Mouse (Mus musculus) gastrocnemius, adult 2 months (tissue): ENCODE data around the gene Lef1. TPM values are rescaled to one million over a fixed set of nuclear protein-coding genes. Genes with fewer than 3 reads are reported as not detected.

ENCODE experiments used
- DNase-seq: peaks from one replicate; pipeline ENCODE4 v3.0.0; 2022
- H3K27ac ChIP-seq: fragments of 200-600 bp; 2 replicates; pipeline ENCODE4 v1.8.1; 2022; ENCODE audit warnings: mild to moderate bottlenecking
- H3K4me3 ChIP-seq: fragments of 200-600 bp; 2 replicates; pipeline ENCODE4 v1.8.1; 2022; ENCODE audit warnings: mild to moderate bottlenecking, moderate library complexity
- CTCF ChIP-seq: fragments of 200-600 bp; IDR thresholded peaks from 2 replicates; pipeline ENCODE4 v1.8.1; 2022; ENCODE audit warnings: antibody characterized with exemption, mild to moderate bottlenecking, moderate library complexity
- intact Hi-C: fragments of 180-260 bp; cut with DNase I; formaldehyde crosslinking; loops from one replicate; pipeline ENCODE4 v1.15.1; 2025
- total RNA-seq, 2 experiments: library from RNA; stranded (reverse); gene quantifications; 2 replicates each; pipeline ENCODE4 v1.2.3; 2021

The Lef1 gene
- total RNA-seq, 2 experiments from 2014 or later = 0.08 TPM; not detected in 1

DNA sequence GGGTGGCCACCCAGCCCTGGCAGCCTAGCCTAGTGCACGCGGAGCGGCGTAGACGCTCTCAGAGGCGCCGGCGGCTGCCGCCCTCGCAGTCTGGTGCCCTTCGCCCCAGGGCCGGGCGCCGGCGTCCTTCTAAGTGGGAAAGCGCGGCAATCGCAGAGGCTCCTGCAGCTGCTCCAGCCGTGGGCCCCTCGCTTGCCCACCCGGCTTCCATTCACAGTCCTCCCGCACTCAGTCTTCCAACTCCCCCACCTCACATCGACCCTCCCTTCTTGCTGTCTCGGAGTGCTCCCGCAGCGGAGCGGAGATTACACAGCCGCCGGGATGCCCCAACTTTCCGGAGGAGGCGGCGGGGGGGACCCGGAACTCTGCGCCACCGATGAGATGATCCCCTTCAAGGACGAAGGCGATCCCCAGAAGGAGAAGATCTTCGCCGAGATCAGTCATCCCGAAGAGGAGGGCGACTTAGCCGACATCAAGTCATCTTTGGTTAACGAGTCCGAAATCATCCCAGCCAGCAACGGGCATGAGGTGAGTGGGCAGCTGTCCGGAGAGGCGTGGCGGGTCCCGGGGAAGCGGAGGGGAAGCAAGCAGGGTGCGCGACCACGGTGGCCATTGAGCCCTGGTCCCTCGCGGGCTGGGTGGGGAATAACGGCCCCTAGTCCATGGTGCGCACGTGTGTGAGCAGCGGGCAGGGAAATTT lies 1.0 kb downstream of the Lef1 start:
- DNase-seq = peak; percentile 39
- Histone ChIP-seq H3K27ac (no peak overlapping the region), H3K4me3 (peak overlapping the region; percentile 74)
- intact Hi-C loops = no loop called here
- TF ChIP-seq CTCF = no peak

- no peak for TF ChIP-seq CTCF
- intact Hi-C loops = no loop called here
- Histone ChIP-seq H3K27ac (no peak overlapping the region), H3K4me3 (peak overlapping the region; percentile 74)
- DNase-seq = peak; percentile 69
Measured at GRCm38 (mm10) chr3:131111851-131112572, 1.7 kb downstream of the Lef1 start.

DNA sequence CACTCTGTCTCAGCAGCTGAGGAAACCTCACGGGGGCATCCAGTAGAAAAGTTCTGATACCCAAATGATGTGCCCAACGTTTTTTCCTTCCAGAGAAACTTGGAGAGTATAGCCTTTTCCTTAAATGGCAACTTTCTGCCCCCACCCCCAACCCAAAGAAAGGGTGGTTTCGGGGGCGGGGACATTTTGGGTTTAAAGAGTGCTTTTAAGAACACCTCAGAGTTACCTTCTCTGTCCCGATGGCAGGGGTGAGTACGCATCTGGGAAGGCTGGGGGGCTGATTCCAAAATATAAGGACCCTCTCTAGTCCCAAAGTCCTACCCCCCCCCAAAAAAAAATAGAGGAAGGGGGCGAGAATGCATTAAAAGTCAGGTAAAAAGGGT lies 2.3 kb downstream of the Lef1 start:
- Histone ChIP-seq H3K4me3 (peak overlapping the region; percentile 74), H3K27ac (no peak overlapping the region)
- intact Hi-C loops = no loop called here
- no peak for DNase-seq
- TF ChIP-seq CTCF = no peak

DNA sequence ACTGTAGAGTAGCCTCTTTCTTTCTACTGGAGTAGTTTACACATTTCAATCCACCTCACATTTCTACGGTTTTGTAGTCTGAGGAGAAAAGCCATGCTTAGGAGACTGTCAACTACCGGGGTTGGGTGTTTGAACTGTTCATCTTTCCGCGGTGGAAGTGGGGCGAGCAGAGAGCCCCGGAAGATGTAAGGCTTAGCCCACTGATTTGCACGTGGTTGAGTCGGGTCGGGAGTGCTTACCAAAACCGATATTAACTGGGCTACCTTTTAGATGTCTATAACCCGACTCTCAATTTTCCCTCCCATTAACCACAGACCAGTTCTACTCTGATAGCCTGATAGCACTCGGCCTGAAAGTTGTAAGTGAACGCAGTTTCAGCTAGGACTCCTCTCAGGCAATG lies 2.8 kb downstream of the Lef1 start:
- no peak overlapping the region for H3K4me3 ChIP-seq
- intact Hi-C loops = no loop called here
- TF ChIP-seq CTCF = no peak
- DNase-seq = no peak
- H3K27ac ChIP-seq = no peak overlapping the region

GRCm38 (mm10) chr3:131116116-131116515 lies 5.8 kb downstream of the Lef1 start:
- Histone ChIP-seq H3K27ac (no peak overlapping the region), H3K4me3 (no peak overlapping the region)
- no peak for DNase-seq
- intact Hi-C loops = no loop called here
- TF ChIP-seq CTCF = no peak

- H3K27ac ChIP-seq = no peak overlapping the region
- H3K4me3 ChIP-seq = no peak overlapping the region
- no peak for TF ChIP-seq CTCF
- intact Hi-C loops = no loop called here
- no peak for DNase-seq
Measured at GRCm38 (mm10) chr3:131117352-131117751, 7.1 kb downstream of the Lef1 start.

- intact Hi-C loops = no loop called here
- no peak for TF ChIP-seq CTCF
- Histone ChIP-seq H3K4me3 (no peak overlapping the region), H3K27ac (no peak overlapping the region)
- DNase-seq = no peak
Measured at GRCm38 (mm10) chr3:131117883-131118282, 7.6 kb downstream of the Lef1 start.

- no peak overlapping the region for H3K4me3 ChIP-seq
- H3K27ac ChIP-seq = no peak overlapping the region
- intact Hi-C loops = no loop called here
- no peak for TF ChIP-seq CTCF
- DNase-seq = no peak
Measured at GRCm38 (mm10) chr3:131119435-131119834, 9.2 kb downstream of the Lef1 start.

DNA sequence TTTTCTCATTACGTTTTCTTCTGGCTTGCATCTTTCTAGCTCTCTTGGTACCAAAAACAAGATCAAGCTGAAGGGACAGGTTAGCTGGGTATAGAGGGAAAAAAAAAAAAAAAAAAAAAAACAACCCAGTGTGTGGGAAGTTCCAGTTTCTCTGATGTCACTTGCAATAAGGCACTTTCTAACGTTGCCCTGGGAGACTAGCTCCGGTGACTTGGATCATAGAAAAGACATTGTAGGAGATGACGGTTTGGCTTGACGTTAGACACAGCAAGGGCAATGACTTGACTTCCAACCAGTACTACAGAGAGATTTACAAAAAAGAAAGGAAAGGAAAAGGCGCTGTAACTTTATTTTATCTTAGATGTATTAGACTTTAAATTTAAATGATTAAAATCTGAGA lies 13.2 kb downstream of the Lef1 start:
- no peak for DNase-seq
- intact Hi-C loops = no loop called here

GRCm38 (mm10) chr3:131125873-131126272 lies 15.6 kb downstream of the Lef1 start:
- no peak for TF ChIP-seq CTCF
- Histone ChIP-seq H3K4me3 (no peak overlapping the region), H3K27ac (no peak overlapping the region)
- DNase-seq = no peak
- intact Hi-C loops = no loop called here

More for the DNA sequence above, 13.2 kb downstream of the Lef1 start:
- no peak overlapping the region for H3K27ac ChIP-seq
- TF ChIP-seq CTCF = no peak
- H3K4me3 ChIP-seq = no peak overlapping the region

DNA sequence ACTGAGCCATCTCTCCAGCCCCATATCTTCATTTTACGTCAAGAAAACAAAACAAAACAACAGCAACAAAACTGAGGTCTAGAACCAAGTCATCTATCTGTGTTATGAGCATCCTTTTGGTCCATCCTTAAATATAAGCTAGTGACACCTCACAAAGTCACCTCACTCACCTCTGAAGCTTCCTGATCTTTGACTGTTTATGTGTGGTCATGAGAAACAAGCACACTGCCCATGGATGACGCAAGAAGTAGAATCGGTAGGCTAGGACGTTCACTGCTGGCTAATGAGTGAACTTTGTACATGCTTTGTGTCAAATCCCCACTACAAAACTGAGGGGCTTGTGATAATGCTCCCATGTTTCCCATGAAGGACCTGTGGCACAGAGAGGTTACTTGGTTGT lies 16.2 kb downstream of the Lef1 start:
- no peak for TF ChIP-seq CTCF
- no peak overlapping the region for H3K27ac ChIP-seq
- intact Hi-C loops = no loop called here
- DNase-seq = no peak
- no peak overlapping the region for H3K4me3 ChIP-seq

DNA sequence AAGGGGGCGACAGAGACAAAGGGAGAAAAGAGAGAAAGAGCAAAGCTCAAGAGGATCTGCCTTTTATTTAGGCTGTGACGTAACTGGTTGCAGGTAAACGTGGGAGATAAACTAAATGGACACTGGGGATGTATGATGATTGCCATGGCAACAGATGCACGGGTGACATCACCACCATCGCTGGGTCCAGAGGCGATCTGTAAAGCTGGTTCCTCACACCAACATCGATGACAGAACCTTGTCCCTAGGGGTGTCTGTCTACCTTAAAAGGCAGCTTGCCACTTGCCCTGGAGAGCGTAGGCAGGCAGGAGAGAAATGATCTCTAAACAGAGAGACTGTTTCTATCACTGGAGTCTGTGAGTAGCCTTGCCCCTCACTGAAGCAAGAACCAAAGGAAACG lies 23.7 kb downstream of the Lef1 start:
- Histone ChIP-seq H3K27ac (no peak overlapping the region), H3K4me3 (no peak overlapping the region)
- intact Hi-C loops = no loop called here
- TF ChIP-seq CTCF = no peak
- no peak for DNase-seq

DNA sequence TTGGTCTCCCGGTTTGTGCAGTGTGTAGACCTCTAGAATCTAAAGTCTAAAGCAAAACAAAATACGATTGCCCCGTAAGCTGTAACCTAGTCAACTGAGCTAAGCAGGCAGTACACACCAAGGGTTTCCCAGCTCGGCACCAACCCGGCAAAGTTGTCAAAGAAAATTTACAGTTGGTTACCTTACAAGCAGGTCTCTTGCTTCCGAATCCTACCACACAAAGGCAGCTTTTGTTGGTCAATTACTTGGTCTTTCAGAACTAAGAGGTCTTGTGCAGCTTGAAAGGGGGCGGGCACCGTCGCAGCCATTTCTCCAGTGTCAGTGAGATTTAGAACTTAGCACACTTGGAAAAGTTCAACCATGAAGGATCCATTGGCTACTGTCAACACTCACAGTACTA lies 25.2 kb downstream of the Lef1 start:
- Histone ChIP-seq H3K27ac (no peak overlapping the region), H3K4me3 (no peak overlapping the region)
- DNase-seq = no peak
- TF ChIP-seq CTCF = no peak
- intact Hi-C loops = no loop called here

DNA sequence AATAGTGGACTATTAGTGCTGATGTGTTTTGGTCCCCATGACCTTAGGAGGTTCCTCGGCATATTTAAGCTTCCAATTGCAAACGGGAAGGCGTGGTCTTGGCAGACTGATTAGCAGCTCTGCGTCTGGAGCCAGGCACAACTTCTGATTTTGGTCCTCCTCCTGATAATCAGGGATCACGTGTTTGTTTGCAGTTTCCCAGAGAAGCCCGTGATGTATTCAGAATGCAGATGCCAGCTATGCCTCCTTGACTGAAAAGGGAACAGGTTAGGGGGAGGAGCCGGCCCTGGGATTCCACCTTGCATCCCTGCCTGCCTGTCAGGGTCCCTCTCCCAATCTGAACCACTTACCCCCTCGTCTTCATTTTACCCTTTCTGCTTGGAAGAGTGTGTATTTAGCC lies 26.2 kb downstream of the Lef1 start:
- intact Hi-C loops = no loop called here
- no peak overlapping the region for H3K27ac ChIP-seq
- no peak for DNase-seq

More for the DNA sequence above, 26.2 kb downstream of the Lef1 start:
- H3K4me3 ChIP-seq = no peak overlapping the region
- no peak for TF ChIP-seq CTCF
